Mouse (Mus musculus) naive thymus-derived CD4-positive, alpha-beta T cell, adult 2 months (primary cell): ENCODE data around the gene Ttll9.

Source experiments
- DNase-seq: peaks from one replicate; pipeline ENCODE4 v3.0.0-alpha.2; 2011; ENCODE audit warnings: low read depth

The Ttll9 gene

DNA sequence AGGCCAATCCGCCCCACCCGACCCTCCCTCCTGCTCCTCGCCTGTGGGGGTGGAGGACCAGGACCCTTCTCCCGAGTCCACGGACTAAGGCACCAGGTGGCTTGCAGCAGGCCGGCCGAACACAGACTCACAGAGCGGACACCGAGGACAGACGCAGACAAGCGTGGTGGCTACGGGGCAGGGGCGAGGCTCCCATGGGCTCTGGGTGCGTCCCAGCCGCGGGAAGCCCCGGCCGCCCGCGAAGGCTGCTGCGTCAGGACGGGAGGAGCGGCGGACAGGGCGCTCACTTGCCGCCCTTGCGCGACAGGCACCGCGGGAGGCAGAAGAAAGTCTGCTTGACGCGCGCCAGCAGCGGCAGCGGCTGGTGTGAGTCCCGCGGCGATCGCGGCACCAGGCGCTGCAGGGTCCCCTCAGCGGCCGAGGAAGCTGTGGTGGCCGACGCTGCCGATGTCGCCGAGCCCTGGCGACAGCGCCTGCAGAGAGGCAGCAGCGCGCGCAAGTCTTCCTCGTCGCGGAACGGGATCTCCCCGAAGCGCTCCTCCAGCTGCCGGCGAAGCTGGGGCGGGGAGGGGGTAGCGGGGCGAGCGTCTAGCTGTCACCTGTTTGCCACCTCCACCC is 19.3 kb upstream of the Ttll9 start:
- DNase-seq: no peak

DNA sequence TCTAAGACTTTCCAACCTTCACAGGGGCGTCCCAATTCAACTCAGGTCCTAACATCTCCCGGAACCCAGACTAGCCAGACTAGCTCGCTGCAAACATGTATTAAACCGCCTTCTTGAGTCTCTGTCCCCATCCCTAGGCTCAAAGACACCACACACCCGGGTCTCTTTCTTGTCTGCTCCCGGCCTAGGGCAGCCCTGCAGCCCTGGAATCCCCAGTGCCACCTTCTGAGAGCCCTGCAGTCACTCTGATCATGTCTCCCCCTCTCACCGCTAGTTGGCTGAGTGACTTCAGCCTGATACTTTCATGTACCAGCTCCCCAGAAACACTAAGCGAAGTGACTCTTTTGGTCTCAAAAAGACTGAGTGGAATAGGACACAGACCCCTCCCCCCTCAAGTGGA is 18.7 kb upstream of the Ttll9 start:
- DNase-seq: no peak

DNA sequence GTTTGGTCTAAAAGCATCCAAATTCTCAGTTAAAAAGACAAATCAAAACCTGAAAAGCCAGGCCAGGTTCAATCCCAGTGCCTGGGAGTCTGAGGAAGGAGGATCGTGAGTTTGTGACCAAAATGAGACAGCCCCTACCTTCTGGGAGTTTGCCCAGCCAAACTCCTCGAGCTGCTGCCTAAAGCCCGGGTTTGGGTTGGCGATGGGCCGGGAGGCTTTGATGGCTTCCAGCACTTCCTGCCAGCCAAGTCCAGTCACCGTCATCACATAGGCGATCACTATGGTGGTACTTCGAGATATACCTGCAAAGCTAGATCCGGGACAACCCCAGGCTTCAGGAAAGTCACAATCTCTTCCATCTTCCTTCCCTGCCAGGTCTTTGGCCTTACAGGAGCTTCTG is 18.3 kb upstream of the Ttll9 start:
- DNase-seq: no peak

DNA sequence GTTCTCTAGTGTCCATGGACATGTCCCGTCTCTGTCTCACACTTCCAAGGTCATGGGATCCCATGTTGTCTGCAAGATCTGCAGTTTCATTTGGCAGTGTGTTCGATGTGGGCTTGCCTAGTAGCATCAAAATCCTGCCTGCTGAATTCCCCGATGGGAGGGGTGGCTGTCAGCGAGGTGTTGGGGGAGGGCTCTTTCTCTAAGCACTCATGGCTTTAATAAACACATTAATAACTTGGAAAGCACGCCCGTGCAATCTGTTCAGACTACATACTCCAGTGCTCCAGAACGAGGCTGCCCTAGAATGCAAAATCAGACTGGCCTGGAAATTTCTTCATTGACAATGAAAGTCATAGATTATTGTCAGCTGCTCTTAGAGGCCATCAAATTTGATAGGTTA is 15.2 kb upstream of the Ttll9 start:
- no peak for DNase-seq

DNA sequence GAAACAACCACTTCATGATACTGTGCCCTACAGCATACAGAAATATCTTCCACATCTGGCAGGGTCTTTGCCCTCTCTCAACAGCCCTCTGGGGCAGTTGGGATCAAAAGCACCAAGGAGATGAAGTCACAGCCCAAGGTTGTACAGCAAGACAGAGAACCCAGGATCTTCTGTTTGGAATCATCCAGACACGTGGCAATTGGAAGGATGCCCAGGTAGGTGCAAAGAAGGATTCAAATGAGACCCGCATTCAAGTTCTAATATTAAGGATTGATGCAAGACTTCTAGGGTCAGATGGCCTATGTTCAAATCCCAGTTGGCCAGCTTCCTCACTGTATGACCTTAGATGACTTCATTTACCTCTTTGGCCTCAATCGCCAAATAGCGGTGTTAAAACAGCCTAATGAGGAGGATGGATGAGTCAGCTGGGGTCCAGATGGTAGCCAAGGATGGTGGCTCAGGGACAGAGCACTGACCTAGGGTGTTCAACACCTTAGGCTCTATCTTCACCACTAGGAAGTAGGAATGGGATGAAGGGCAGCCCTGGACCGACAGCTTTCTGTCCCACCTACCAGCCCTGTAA is 13.8 kb upstream of the Ttll9 start:
- no peak for DNase-seq

DNA sequence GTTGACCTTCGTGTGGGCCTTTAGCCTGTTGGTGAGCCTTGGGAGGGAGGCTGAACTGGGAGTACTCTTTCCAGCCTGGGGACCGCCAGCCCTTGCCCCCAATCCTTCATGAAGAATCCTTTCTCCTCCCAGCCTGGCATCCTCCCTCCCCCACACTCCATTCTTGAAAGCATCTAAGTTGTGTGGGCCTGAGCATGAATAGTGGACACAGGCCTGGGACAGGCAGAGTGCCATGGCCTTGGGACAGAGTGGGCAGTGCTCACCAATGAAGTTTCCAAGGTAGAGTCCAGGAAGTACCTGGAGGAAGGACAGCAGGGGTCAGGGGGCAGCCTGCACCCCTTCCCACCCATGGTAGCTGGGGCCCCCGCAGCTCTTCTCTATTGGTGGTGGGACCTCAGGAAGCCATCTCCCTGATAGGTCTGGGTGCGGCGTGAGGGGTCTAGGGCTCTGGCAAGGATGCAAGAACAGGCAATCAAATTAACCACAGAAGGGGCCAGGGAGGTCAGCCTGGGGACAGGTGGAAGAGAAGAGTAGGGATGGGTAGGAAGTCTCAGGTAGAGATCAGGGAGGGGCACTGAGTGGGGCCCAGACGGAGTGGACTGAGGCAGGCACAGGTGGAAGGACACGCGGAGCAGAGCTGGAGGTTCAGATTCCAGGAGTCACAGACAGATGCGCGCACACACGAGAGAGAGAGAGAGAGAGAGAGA is 11.8 kb upstream of the Ttll9 start:
- DNase-seq: no peak

DNA sequence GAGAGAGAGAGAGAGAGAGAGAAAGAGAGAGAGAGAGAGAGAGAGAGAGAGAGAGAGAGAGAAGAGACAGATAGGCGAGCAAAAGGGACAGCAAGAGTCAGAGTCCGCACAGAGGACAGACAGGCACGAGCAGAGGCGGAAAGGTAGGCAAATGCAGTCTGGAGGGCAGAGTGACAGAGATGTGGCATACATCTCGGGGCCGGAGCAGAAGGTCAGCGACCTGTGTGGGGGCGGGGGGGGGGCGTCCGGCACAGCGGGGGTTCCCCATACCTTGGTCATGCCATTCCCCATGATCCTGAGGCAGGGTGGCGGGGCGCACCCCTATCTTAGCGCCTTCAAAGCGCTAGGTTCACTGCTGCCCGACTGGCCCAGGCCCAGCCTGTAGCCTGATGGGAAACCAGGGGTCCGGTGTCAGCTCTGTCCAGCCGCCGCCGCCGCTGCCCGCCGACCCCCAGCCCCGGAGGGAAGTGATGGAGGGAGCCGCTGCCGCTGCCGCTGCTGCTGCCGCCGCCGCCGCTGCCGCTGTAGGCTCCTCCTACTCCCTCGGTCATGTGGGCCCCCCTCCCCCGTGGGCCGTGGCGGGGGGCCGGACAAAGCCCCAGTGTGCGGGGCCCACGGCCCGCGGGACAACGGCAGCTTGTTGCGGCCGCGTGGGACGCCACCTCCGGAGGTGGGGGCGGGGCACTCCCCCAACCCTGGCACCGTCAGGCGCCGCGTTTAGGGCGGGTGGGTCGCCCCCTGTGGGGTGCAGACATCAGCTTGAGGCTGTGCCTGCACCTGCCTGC is 11.0 kb upstream of the Ttll9 start, which contains the start of gene Dusp15:
Gene Dusp15 (minus strand): TSS at position 634 of the 785 bp plus-strand sequence.
- peak; percentile 20 for DNase-seq

DNA sequence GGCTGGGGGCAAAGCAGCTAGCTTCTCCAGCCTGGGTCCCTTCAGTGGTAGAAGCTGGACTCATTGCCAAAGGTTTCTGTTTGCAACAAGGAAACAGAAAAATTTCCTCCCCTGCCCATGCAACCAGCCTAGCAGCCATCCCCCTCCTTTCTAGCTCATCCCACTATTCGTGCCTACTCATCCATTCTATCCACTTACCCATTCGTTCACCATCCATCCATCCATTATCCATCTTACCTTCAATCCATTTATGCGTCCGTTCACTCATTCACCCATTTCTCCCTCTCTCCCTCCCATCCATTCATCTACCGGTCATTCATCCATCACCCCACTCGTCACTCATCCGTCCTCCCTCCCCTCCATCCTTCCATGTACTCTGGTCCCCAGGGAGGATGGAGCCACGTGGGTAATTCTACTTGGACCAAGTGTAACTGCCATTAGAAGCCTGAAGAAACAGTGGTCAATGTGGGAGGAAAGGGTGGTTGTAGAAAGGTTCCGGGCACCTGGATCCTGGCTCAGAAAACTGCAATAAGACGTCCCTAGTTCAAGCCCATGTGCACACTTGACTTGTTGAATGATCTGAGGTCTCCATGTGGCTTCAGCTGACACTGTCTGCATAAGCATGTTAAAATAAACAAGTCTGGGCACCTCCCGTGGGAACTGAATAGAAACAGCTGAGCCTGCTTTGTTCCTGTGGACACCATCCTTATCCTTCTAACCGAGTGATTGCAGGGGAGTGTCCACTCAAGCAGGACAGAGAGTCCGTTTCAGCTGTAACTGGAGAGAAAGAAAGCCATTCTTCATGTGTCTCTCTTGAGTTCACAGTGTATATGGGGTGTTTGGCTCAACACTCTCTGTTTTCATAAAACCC is 10.2 kb upstream of the Ttll9 start:
- DNase-seq: no peak

DNA sequence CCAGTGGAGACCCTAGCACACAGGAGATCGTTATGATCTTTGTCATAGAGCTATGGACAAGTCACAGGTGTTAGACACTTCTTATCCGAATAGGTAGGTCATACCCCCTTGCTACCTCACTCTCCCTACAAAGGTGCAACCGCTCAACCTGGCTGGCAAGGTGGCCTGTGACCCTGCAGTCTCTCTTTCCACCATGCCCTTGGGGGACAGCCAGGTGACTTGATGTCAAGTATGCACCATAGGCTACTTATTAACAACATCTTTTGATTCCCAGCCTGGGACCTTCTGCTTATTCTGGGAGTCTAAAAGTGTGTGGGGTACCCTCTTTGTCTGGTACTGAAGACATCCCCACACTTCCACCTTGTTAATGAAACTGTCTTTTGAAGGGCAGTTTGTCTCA is 4.2 kb upstream of the Ttll9 start:
- DNase-seq: no peak

DNA sequence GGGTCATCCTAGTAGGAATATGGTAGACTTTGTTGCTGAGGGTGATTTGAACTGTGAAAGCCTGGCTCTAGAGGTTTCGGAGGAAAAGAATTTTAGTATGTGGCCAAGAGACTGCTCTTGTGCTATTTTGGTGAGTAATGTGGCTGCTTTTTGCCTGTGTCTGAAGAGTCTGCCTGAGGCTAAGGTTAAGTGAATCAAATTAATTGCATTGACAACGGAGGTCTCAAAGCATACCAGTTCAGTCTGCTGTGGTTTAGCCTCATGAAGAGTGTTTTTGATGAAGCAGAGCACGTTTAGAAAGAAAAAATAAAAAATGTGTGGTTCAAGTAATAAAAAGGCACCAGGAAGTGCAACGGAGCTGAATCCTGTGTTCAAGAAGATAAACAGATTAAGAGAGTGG is 3.3 kb downstream of the Ttll9 start:
- DNase-seq: no peak

DNA sequence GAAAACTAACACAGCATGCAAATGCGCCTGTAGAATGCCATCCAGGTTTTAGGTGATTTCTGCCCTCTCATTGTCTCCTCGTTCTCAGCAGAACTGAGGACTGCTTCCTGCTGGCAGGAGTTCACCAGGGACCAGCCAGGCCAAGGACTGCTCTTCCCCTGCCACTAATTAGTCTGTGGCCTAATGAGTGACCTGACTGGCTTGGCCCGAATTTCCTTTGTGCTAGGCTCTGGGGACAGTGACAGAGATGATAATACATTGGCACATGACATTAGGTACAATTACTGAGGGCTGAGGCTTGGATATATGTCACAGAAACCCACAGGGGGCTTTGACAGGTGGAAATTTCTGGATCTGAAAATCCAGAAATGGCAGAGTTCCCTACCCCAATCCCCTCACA is 14.7 kb downstream of the Ttll9 start:
- DNase-seq: no peak

DNA sequence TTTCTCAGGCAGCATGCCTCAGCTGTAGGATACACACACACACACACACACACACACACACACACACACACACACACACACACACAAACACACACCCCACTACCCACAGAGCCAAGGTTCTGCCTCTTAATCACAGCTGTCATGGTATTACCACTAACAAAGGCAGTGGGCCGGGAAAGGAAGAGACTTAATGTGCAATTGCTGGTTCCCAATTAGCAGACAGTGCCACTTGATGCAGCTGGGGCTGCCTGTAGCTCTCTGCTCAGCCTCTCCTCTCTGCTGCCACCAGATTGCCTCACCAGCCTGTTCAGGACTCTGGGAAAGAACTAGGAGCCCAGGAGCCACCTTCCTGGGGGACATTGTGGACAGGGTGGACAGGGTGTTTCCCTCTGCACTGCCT is 23.3 kb downstream of the Ttll9 start:
- no peak for DNase-seq

DNA sequence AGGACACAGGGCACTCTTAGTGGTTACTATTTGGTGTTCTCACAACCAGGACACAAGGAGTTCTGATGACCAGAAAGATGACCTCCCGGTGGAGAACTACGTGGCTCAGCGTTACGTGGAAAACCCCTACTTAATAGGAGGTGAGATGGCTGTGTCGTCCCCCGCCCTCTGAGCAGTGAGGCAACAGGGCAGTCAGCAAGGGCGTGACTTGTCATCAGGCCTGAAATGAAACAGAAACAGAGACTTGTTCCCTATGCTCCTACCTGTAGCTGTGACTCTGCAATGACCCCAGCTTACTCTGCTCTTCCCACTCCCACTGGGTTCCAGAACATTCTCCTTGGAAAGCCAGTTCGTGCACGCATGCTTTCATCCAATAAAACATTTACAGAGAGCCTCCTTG is 29.2 kb downstream of the Ttll9 start:
- no peak for DNase-seq

DNA sequence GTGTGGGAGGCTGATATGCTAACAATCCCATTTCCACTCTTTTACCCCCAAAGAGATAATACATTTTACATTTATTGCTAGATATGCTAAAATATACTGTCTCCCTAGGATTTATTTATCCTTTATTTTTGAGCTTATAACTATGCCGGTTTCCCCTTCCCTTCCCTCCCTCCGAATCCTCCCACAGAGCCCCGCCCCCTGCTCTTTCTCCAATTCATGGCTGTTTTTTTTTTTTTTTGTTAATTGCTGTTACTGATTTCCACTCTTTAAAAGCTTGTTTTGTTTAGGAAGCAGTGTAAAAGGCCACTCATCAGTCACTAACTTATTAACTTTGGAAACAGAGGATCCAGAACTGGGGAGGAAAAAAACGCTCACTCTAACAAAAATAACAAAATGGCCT is 34.8 kb downstream of the Ttll9 start:
- DNase-seq: no peak

DNA sequence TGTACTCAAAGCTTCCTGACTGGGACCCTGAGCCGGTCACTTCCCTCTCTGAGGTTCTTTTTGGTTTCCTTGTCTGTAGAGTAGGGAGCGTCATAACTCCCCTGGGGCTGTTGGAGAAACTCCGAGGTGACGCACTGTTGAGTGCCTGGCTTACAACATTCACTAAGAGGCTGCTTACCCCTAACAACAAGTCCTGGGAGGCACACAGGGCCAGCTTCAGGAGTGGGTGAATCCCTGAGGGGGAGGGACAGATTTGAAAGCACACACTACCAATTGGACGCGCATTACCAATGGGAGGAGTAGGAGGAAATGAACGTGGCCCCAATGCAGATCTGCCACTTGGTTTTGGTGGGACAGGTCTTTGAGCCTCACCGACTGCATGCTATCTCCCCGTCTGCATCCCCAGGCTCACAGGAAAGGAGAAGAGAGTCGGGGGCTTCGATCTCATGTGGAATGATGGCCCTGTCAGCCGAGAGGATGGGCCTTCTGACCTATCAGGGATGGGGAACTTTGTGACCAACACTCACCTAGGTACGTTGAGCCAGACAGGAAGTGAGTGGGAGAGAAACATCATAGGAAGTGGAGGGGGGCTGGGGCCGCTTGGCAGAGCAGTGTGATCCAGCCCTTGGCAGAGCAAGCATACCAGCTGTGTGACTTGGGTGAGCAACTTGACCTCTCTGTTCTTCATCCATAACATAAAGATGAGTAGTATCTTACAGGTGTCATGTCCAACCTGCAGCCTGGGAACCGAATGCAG is 40.4 kb downstream of the Ttll9 start:
- peak; percentile 49 for DNase-seq

DNA sequence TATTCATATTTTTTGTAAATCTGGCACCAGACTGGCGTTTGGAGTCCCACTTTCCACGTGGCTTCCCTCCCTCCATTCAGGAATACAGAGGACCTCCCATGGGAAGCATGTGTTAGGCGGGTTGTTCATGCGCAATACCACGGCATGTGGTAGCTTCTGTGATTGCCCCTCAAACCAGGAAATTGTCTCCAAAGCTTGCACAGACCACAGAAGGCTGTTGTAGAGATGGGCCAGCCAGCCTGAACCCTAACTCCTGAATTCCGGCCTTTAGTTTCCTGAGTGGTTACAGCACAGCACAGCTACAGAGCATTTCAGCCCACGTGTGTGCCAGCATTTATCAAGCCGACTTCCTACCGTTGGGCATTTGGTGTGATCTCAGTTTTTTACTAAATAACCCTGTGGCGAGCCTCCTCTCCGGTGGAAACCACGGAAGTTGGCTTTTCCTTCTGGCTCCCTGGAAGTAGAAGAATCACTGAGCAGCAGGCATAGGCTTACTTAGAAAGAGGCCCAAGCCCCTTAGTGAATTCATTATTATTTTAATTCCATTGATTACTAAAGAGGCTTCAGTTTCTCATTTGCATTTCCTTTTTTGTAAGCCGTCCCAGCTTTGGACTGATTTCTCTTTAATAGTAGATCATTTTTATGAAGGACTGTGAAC is 41.5 kb downstream of the Ttll9 start:
- no peak for DNase-seq

DNA sequence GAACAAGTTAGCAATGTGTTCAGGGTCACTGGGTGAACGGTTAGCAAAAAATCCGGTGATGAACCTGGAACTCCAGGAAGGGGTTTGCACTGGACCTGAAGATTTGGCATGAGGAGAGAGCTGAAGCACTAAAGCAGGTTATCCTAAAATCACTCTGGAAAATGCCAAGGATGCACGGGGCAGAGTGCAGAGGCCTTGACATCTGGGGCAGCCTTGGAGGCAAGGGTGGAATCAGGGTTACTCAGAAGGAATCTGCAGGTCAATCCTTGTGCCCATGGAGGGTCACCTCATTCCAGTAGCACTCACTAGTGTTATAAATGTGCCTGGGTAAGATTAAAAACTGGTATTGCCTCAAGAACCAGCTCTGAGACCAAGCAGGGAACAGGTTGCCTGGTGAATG is 43.7 kb downstream of the Ttll9 start:
- no peak for DNase-seq

DNA sequence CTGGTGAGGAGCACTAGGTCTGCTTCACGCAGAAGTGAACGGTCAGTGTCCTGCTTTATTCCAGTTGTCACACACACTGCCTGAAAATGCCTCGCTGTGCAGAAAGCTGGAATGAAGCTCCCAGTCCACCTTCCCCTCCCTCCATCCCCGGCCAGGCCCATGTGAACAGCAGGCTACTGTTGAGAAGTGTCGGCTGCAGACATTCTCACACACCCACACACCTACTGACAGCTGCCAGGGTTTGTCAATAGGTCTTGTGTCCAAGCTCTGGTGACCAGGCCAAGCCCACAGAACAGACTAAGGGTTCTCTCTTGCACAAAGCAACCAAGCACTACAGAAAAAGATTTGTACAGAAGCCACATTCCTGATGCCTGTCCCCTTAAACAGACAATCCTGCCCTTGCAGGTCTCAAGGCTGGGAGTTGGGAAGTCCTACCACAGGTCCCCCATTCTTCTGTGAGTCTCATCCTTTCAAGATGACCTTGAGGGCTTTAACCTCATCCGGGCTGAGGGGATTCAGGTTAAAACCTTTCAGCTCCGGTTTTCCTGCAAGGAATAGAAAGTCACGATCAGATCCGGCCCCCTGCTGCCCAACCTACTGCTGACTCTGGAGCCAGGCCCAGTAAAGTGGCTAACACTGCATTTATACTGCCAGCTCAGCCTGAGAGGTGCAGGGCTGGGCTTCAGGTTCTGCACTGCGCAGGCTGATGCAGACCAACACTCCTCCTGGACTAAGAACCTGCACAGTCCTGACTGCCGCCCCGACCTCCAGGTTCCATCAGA is 47.1 kb downstream of the Ttll9 start:
- no peak for DNase-seq

DNA sequence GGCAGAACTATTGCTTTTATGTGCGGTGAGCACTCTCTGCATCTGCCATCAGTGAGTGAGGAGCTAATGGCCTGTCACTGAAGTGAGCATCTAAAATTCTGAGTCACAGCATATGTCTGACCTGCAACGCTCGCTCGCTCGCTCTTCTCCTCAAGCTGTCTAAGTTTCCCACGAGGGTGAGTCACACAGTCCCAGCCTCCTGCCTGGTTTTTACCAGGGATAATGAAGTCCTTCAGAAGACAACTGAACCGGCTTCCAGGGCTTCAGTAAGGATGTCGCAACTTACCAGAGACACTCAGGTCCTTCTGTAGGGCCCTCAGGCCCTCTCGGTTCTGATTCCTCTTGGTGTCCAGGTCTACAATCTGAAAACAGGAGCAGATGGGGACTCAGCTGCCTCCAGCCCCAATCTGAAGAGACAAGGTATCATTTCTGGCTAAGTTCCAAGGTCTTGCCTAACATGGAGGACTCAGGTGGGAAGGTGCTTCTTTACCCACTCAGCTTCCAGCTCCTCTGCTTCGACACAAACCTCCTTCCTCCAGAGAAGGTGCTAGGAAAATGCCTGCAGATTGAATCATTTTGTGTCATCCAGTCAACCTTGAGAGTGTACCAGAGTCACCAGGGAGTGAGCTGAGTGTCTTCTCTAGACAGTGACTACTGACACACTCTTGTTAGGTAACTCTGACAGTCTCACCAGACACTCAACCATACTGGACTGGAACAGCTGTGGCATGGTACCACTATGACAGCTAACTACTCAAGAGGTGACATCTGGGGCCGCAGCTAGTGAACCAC is 51.6 kb downstream of the Ttll9 start:
- peak; percentile 20 for DNase-seq
